Mouse (Mus musculus) MEL (cell line): ENCODE measurements at regions not wholly inside any gene's neighbourhood (a gene's known extent, or its start where the extent isn't known, plus 50 kb on each side); places are given as distances from the start of the nearest gene placed in this dataset.
"Not testable (repeated sequence)": the region's sequence is repeated elsewhere in the genome, so short reads cannot be mapped to it uniquely, and the experiment has no call there.

Experiments
- DNase-seq: peaks from one replicate; pipeline ENCODE4 v3.0.0; 2011; ENCODE audit warnings: low read depth, low spot score
- H3K27ac ChIP-seq: 2 replicates; pipeline ENCODE4 v1.5.1; 2012; ENCODE audit warnings: low read depth, mild to moderate bottlenecking, control low read depth, low read length, moderate library complexity; ENCODE audit not compliant: control insufficient read depth
- H3K27me3 ChIP-seq, 2 experiments: fragments of 150-350 bp in 1 of 2; sonication (generic) in 1 of 2; 2 replicates each; pipeline ENCODE4 v1.6.1; 2012; ENCODE audit warnings: low read length in 2 of 2, mild to moderate bottlenecking in 2 of 2, improper control_type of control experiment in 1 of 2, moderate library complexity in 1 of 2; ENCODE audit not compliant: insufficient read depth in 2 of 2, control insufficient read depth in 1 of 2
- H3K36me3 ChIP-seq, 2 experiments: 2 replicates each; pipeline ENCODE4 v1.6.1; 2012 to 2014; ENCODE audit warnings: low read length in 2 of 2, improper control_type of control experiment in 1 of 2, inconsistent platforms in 1 of 2, mild to moderate bottlenecking in 1 of 2; ENCODE audit not compliant: insufficient read depth in 2 of 2, control insufficient read depth in 1 of 2
- H3K4me1 ChIP-seq, 2 experiments: fragments of 150-350 bp in 1 of 2; sonication (generic) in 1 of 2; 2 replicates each; pipeline ENCODE4 v1.6.1; 2012; ENCODE audit warnings: low read length in 2 of 2, improper control_type of control experiment in 1 of 2, mild to moderate bottlenecking in 1 of 2; ENCODE audit not compliant: insufficient read depth in 2 of 2, control insufficient read depth in 1 of 2
- H3K4me3 ChIP-seq, 2 experiments: fragments of 150-350 bp in 1 of 2; sonication (generic) in 1 of 2; 2 replicates each; pipeline ENCODE4 v1.5.1; 2012; ENCODE audit warnings: low read depth in 2 of 2, low read length in 2 of 2, mild to moderate bottlenecking in 2 of 2, moderate library complexity in 2 of 2, control low read depth in 1 of 2, improper control_type of control experiment in 1 of 2; ENCODE audit not compliant: control insufficient read depth in 1 of 2, insufficient read depth in 1 of 2
- H3K79me2 ChIP-seq: 2 replicates; pipeline ENCODE4 v1.6.1; 2012; ENCODE audit warnings: mild to moderate bottlenecking, low read length, moderate library complexity; ENCODE audit not compliant: control insufficient read depth, poor library complexity, insufficient read depth
- H3K9ac ChIP-seq: 2 replicates; pipeline ENCODE4 v1.6.1; 2012; ENCODE audit warnings: low read depth, mild to moderate bottlenecking, control low read depth, low read length, moderate library complexity; ENCODE audit not compliant: control insufficient read depth, poor library complexity, severe bottlenecking
- H3K9me3 ChIP-seq: fragments of 150-350 bp; sonication (generic); replicated peaks from 2 replicates; pipeline ENCODE4 v1.6.1; 2012; ENCODE audit warnings: mild to moderate bottlenecking, low read length, improper control_type of control experiment, moderate library complexity; ENCODE audit not compliant: insufficient read depth
- CTCF ChIP-seq, 3 experiments: IDR thresholded peaks in 2 of 3; conservative IDR thresholded peaks in 1 of 3; 2 replicates each; pipeline ENCODE4 v1.5.1; 2011 to 2012; ENCODE audit warnings: low read length in 3 of 3, low read depth in 2 of 3, mild to moderate bottlenecking in 2 of 3, improper control_type of control experiment in 1 of 3, inconsistent platforms in 1 of 3, mixed read lengths in 1 of 3, moderate library complexity in 1 of 3; ENCODE audit not compliant: control insufficient read depth in 1 of 3, insufficient read depth in 1 of 3, poor library complexity in 1 of 3, severe bottlenecking in 1 of 3
- ELF1 ChIP-seq: IDR thresholded peaks from 2 replicates; pipeline ENCODE4 v1.6.1; 2014; ENCODE audit warnings: low read depth, mild to moderate bottlenecking, inconsistent platforms, low read length, improper control_type of control experiment, moderate library complexity
- EP300 ChIP-seq, 2 experiments: IDR thresholded peaks; 2 replicates each; pipeline ENCODE4 v1.6.1; 2011; ENCODE audit warnings: improper control_type of control experiment in 2 of 2, low read length in 2 of 2, low read depth in 1 of 2, mild to moderate bottlenecking in 1 of 2
- GATA1 ChIP-seq: IDR thresholded peaks from 2 replicates; pipeline ENCODE4 v1.6.1; 2011; ENCODE audit warnings: low read depth, low read length, improper control_type of control experiment
- HCFC1 ChIP-seq: IDR thresholded peaks from 2 replicates; pipeline ENCODE4 v1.6.1; 2012; ENCODE audit warnings: low read depth, mild to moderate bottlenecking, inconsistent platforms, low read length, improper control_type of control experiment, moderate library complexity
- JUND ChIP-seq: IDR thresholded peaks from 2 replicates; pipeline ENCODE4 v1.6.1; 2011; ENCODE audit warnings: low read depth, mild to moderate bottlenecking, improper control_type of control experiment, low read length
- MAFK ChIP-seq: IDR thresholded peaks from 2 replicates; pipeline ENCODE4 v1.6.1; 2011; ENCODE audit warnings: low read depth, mild to moderate bottlenecking, low read length, improper control_type of control experiment, borderline replicate concordance
- MAX ChIP-seq: IDR thresholded peaks from 2 replicates; pipeline ENCODE4 v1.6.1; 2011; ENCODE audit warnings: low read length, improper control_type of control experiment
- NELFE ChIP-seq: IDR thresholded peaks from 2 replicates; pipeline ENCODE4 v1.6.1; 2011; ENCODE audit warnings: low read depth, low read length, improper control_type of control experiment
- NRF1 ChIP-seq: IDR thresholded peaks from 2 replicates; pipeline ENCODE4 v1.6.1; 2014; ENCODE audit warnings: low read depth, mild to moderate bottlenecking, inconsistent platforms, low read length, improper control_type of control experiment, moderate library complexity; ENCODE audit not compliant: poor library complexity, insufficient read depth, severe bottlenecking
- POLR2A ChIP-seq, 2 experiments: IDR thresholded peaks; 2 replicates each; pipeline ENCODE4 v1.6.1; 2011 to 2012; ENCODE audit warnings: low read length in 2 of 2, mild to moderate bottlenecking in 2 of 2, control low read depth in 1 of 2, improper control_type of control experiment in 1 of 2, low read depth in 1 of 2, moderate library complexity in 1 of 2; ENCODE audit not compliant: control insufficient read depth in 1 of 2, insufficient read depth in 1 of 2, poor library complexity in 1 of 2
- SMC3 ChIP-seq: IDR thresholded peaks from 2 replicates; pipeline ENCODE4 v1.6.1; 2011; ENCODE audit warnings: low read depth, low read length, improper control_type of control experiment
- TAL1 ChIP-seq: IDR thresholded peaks from 2 replicates; pipeline ENCODE4 v1.6.1; 2012; ENCODE audit warnings: mild to moderate bottlenecking, inconsistent platforms, low read length, moderate library complexity, mixed read lengths
- USF1 ChIP-seq: IDR thresholded peaks from 2 replicates; pipeline ENCODE4 v1.6.1; 2014; ENCODE audit warnings: low read depth, mild to moderate bottlenecking, inconsistent platforms, low read length, improper control_type of control experiment, moderate library complexity
- ZMIZ1 ChIP-seq: IDR thresholded peaks from 2 replicates; pipeline ENCODE4 v1.6.1; 2012; ENCODE audit warnings: low read depth, mild to moderate bottlenecking, inconsistent platforms, low read length, improper control_type of control experiment, moderate library complexity

- Histone ChIP-seq H3K79me2 (no peaks in the 10 kb centered on the region), H3K27ac (no peak overlapping the region), H3K4me1 (no peaks in the 10 kb centered on the region), H3K27me3 (peaks cover 0 to 3% of the 10 kb centered on the region in 2 experiments; a peak in 3 of 4 replicates), H3K9ac (no peak overlapping the region), H3K4me3 (no peak overlapping the region), H3K36me3 (no peaks in the 10 kb centered on the region), H3K9me3 (no peaks in the 10 kb centered on the region)
- no peak for DNase-seq
- TF ChIP-seq TAL1 (no peak), HCFC1 (no peak), MAX (no peak)
Observed at GRCm38 (mm10) chr1:166924126-166924525, 77.1 kb upstream of the Fam78b start.

DNA sequence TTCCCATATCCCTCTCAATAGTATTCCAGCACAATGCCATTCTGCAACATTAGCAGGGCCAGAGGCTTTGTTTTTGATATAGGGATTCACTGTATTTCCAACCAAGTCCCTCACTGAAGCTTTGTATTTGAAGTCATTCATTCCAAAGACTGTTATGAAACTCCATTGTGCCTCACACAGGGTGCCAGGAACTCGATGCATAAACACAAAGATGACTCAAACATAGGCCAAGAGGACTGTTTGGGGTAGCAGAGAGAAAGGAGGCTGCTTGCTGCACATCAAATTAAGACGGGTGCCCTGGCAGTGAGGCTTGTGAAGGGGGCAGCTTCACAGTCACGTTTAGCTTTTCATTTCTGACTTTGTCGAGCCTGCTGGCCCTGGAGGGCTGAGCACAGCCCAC is 75.1 kb upstream of the Fam78b start:
- TF ChIP-seq NRF1, result no peak
- no peak for TF ChIP-seq NELFE
- no peak for TF ChIP-seq JUND
- no peak for TF ChIP-seq USF1
- no peak for TF ChIP-seq CTCF (IDR thresholded peaks at IDR 0.05 in 2 of 3, conservative IDR thresholded peaks at IDR 0.05 in 1 of 3; ENCODE audit: control insufficient read depth in 1 of 3, insufficient read depth in 1 of 3, low read depth in 2 of 3, low read length in 3 of 3, poor library complexity in 1 of 3, severe bottlenecking in 1 of 3)
- no peak for TF ChIP-seq ZMIZ1
- no peak for TF ChIP-seq GATA1
- no peak for TF ChIP-seq MAFK
- no peak for TF ChIP-seq EP300 (IDR thresholded peaks at IDR 0.05; ENCODE audit: low read depth in 1 of 2, low read length in 2 of 2)
- TF ChIP-seq MAX, result no peak
- TF ChIP-seq SMC3, result no peak
- TF ChIP-seq ELF1, result no peak
- no peak for TF ChIP-seq POLR2A (IDR thresholded peaks at IDR 0.05; ENCODE audit: control insufficient read depth in 1 of 2, insufficient read depth in 1 of 2, low read depth in 1 of 2, low read length in 2 of 2, poor library complexity in 1 of 2)
- TF ChIP-seq, all 39 proteins: peak for 0
- peaks cover 0 to 2% of the 10 kb centered on the region in 2 experiments; a peak in 2 of 4 replicates for H3K27me3 ChIP-seq

GRCm38 (mm10) chr1:166939744-166940143 is 61.5 kb upstream of the Fam78b start:
- not testable (repeated sequence) for H3K4me3 ChIP-seq, H3K79me2 ChIP-seq, H3K9me3 ChIP-seq

More for the DNA sequence above, 75.1 kb upstream of the Fam78b start:
- Histone ChIP-seq H3K36me3 (no peaks in the 10 kb centered on the region), H3K9me3 (no peaks in the 10 kb centered on the region), H3K9ac (no peak overlapping the region), H3K27ac (no peak overlapping the region), H3K4me3 (no peak overlapping the region), H3K79me2 (no peaks in the 10 kb centered on the region), H3K4me1 (no peaks in the 10 kb centered on the region)
- DNase-seq, result no peak

DNA sequence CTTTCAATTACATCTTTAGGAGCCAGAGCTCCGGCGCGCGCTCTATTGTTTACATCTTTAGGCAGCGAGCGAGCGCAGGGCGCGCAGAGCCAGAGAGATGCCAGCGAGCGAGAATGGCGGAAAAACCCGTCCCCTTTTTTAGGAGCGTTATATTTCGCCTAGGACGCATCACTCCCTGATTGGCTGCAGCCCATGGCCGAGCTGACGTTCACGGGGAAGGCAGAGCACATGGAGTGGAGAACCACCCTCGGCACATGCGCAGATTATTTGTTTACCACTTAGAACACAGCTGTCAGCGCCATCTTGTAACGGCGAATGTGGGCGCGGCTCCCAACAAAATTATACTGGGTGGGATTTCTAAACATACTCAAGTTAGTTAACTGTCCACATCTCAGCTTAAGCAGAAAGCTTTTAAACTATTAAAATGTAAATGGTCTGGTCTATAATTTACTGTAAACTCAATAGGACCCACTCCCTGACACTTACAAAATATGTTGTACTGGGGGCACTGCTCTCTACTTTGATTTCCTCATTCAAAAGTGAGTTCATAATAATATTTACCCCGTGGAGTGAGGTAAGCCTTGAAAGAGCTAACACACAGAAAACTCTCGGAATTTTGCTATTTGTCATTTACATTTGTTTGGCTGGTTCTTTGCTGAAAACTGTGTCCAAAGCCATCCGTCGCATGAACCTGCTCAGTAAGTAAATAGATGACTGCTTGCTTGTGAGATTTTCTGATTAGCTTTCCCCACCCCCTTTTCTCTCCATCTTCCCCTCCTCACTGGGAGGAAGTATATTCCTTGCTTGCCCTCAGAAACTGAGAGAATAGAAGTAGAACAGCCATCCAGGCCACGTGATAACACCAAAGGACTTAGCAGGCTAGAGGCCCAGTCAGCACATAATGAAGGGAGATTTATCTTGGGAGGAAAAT is 60.8 kb upstream of the Fam78b start:
- H3K27me3 ChIP-seq, H3K79me2 ChIP-seq, DNase-seq, H3K9me3 ChIP-seq, H3K9ac ChIP-seq, H3K36me3 ChIP-seq, H3K27ac ChIP-seq, H3K4me1 ChIP-seq, H3K4me3 ChIP-seq: not testable (repeated sequence)

More at GRCm38 (mm10) chr1:166939744-166940143, 61.5 kb upstream of the Fam78b start:
- not testable (repeated sequence) for DNase-seq, H3K9ac ChIP-seq, H3K4me1 ChIP-seq, H3K36me3 ChIP-seq, H3K27me3 ChIP-seq, H3K27ac ChIP-seq
